Mouse (Mus musculus): Measurements from ENCODE around the gene Trak1.

- TF ChIP-seq CTCF (IDR thresholded peaks at IDR 0.05; ENCODE audit: extremely low read depth, insufficient read depth, insufficient read length, insufficient replicate concordance) (no peak), POLR2A (IDR thresholded peaks at IDR 0.05; ENCODE audit: low read depth, low read length) (no peak)
Observed at GRCm38 (mm10) chr9:121442145-121442544, 144.8 kb downstream of the Trak1 start.
